Mouse (Mus musculus): ENCODE measurements at regions not wholly inside any gene's neighbourhood (a gene's known extent, or its start where the extent isn't known, plus 50 kb on each side); places are given as distances from the start of the nearest gene placed in this dataset.

DNA sequence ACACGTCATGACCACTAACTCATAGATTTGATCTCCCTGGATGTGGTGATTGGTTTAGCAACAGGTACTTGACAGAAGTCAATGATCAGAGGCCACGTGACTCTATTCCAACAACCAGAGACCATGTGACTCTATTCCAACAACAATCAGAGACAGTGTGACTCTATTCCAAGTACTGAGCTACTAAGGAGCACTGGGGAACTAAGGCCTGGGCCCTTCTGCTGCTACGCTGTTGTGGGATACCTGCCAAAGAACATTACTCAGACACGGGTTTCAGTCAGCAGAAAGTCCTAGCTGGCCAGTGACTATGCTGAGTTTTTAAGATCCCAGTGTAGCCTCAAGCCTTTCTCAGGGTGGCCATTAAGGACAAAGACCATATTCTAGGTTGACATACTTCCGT is 66.3 kb upstream of the Smndc1 start:
- Histone ChIP-seq H3K4me2 (ENCODE audit: low read depth) (no peak overlapping the region), H3K27me3 (ENCODE audit: control insufficient read depth, insufficient read depth, insufficient read length) (no peaks in the 10 kb centered on the region), H3ac (ENCODE audit: control insufficient read depth, insufficient read length) (no peak overlapping the region), H3K36me3 (ENCODE audit: control insufficient read depth, insufficient read depth) (no peaks in the 10 kb centered on the region), H3K4me3 (no peak overlapping the region), H3K79me2 (ENCODE audit: control insufficient read depth, insufficient read depth) (no peaks in the 10 kb centered on the region)
- TF ChIP-seq USF1 (IDR thresholded peaks at IDR 0.05; ENCODE audit: low read depth) = no peak
- no peak for TF ChIP-seq SRF (IDR thresholded peaks at IDR 0.05; ENCODE audit: control insufficient read depth, insufficient read length, low read depth)
- TF ChIP-seq E2F4 (IDR thresholded peaks at IDR 0.05; ENCODE audit: insufficient read depth) = no peak
- TF ChIP-seq CEBPB (IDR thresholded peaks at IDR 0.05; ENCODE audit: insufficient read depth, poor library complexity, severe bottlenecking) = no peak
- TF ChIP-seq MYOD1 (IDR thresholded peaks at IDR 0.05; ENCODE audit: control insufficient read depth in 1 of 3, insufficient read length in 2 of 3, low read depth in 2 of 3) = no peak
- TF ChIP-seq POLR2A (IDR thresholded peaks at IDR 0.05; ENCODE audit: insufficient read length, low read depth) = no peak
- TF ChIP-seq MYOG (IDR thresholded peaks at IDR 0.05; ENCODE audit: control insufficient read depth in 1 of 3, insufficient read depth in 1 of 3, insufficient read length in 2 of 3, low read depth in 2 of 3) = no peak
- no peak for TF ChIP-seq TCF12 (IDR thresholded peaks at IDR 0.05; ENCODE audit: insufficient read depth, poor library complexity, severe bottlenecking)
- no peak for TF ChIP-seq POLR2AphosphoS2 (IDR thresholded peaks at IDR 0.05; ENCODE audit: insufficient read length, low read depth)
- TF ChIP-seq MAX (IDR thresholded peaks at IDR 0.05; ENCODE audit: low read depth) = no peak
- no peak for TF ChIP-seq REST (IDR thresholded peaks at IDR 0.05; ENCODE audit: insufficient read depth, insufficient read length)
- TF ChIP-seq TCF3 (IDR thresholded peaks at IDR 0.05; ENCODE audit: insufficient read length, low read depth) = no peak

DNA sequence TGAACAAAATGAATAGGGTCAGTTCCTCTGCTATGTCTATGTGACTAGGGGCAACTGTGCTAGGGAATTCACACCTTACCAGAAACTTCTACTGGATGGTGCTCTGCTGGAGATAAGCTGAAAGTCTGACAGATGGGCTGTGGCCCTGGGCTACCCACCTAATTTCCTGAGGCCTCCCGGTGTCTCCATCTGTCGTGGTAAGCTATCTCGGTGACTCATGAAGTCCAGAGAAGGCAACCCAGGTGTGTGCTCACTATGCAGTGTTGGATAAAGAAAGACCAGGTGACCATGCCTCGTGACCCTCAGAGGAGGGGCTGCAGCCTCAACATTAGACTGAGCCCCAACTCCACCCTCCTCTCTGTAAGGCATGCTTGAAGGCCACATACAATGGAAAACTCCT is 64.2 kb upstream of the Smndc1 start:
- TF ChIP-seq POLR2A (IDR thresholded peaks at IDR 0.05; ENCODE audit: insufficient read length, low read depth) = no peak
- no peak for TF ChIP-seq SRF (IDR thresholded peaks at IDR 0.05; ENCODE audit: control insufficient read depth, insufficient read length, low read depth)
- no peak for TF ChIP-seq MYOG (IDR thresholded peaks at IDR 0.05; ENCODE audit: control insufficient read depth in 1 of 3, insufficient read depth in 1 of 3, insufficient read length in 2 of 3, low read depth in 2 of 3)
- no peak for TF ChIP-seq E2F4 (IDR thresholded peaks at IDR 0.05; ENCODE audit: insufficient read depth)
- TF ChIP-seq CEBPB (IDR thresholded peaks at IDR 0.05; ENCODE audit: insufficient read depth, poor library complexity, severe bottlenecking) = no peak
- TF ChIP-seq USF1 (IDR thresholded peaks at IDR 0.05; ENCODE audit: low read depth) = no peak
- TF ChIP-seq MYOD1 (IDR thresholded peaks at IDR 0.05; ENCODE audit: control insufficient read depth in 1 of 3, insufficient read length in 2 of 3, low read depth in 2 of 3) = no peak
- TF ChIP-seq TCF12 (IDR thresholded peaks at IDR 0.05; ENCODE audit: insufficient read depth, poor library complexity, severe bottlenecking) = no peak
- no peak for TF ChIP-seq REST (IDR thresholded peaks at IDR 0.05; ENCODE audit: insufficient read depth, insufficient read length)
- no peak for TF ChIP-seq MAX (IDR thresholded peaks at IDR 0.05; ENCODE audit: low read depth)
- H3K27me3 ChIP-seq (ENCODE audit: control insufficient read depth, insufficient read depth, insufficient read length) = no peaks in the 10 kb centered on the region
- no peak overlapping the region for H3ac ChIP-seq (ENCODE audit: control insufficient read depth, insufficient read length)
- no peaks in the 10 kb centered on the region for H3K36me3 ChIP-seq (ENCODE audit: control insufficient read depth, insufficient read depth)
- no peaks in the 10 kb centered on the region for H3K79me2 ChIP-seq (ENCODE audit: control insufficient read depth, insufficient read depth)
- H3K4me3 ChIP-seq = no peak overlapping the region
- no peak overlapping the region for H3K4me2 ChIP-seq (ENCODE audit: low read depth)

DNA sequence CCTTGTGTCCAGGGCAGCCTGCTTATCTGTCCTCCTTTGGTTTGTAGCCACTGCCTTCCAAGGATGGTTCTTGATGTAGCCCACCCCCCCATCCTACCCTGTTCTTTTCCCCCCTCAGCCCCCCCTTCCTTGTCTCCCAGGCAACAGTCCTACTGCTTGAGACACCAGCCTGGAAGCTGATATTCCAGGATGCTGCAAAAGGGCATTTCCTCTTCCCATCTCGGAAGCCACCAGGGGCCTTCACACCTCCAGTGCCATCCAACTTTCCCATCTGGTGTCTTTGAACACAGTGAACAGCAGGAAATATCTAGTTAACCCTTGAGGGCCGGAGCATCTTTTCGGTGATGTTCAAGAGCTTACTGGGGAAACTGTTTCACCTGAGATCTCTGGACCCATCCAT is 63.7 kb upstream of the Smndc1 start:
- Histone ChIP-seq H3K27me3 (ENCODE audit: control insufficient read depth, insufficient read depth, insufficient read length) (no peaks in the 10 kb centered on the region), H3ac (ENCODE audit: control insufficient read depth, insufficient read length) (no peak overlapping the region), H3K79me2 (ENCODE audit: control insufficient read depth, insufficient read depth) (no peaks in the 10 kb centered on the region), H3K4me2 (ENCODE audit: low read depth) (no peak overlapping the region), H3K36me3 (ENCODE audit: control insufficient read depth, insufficient read depth) (no peaks in the 10 kb centered on the region), H3K4me3 (no peak overlapping the region)
- TF ChIP-seq USF1 (IDR thresholded peaks at IDR 0.05; ENCODE audit: low read depth) = no peak
- TF ChIP-seq MYOG (IDR thresholded peaks at IDR 0.05; ENCODE audit: control insufficient read depth in 1 of 3, insufficient read depth in 1 of 3, insufficient read length in 2 of 3, low read depth in 2 of 3) = no peak
- no peak for TF ChIP-seq REST (IDR thresholded peaks at IDR 0.05; ENCODE audit: insufficient read depth, insufficient read length)
- TF ChIP-seq MYOD1 (IDR thresholded peaks at IDR 0.05; ENCODE audit: control insufficient read depth in 1 of 3, insufficient read length in 2 of 3, low read depth in 2 of 3) = no peak
- TF ChIP-seq TCF3 (IDR thresholded peaks at IDR 0.05; ENCODE audit: insufficient read length, low read depth) = no peak
- TF ChIP-seq TCF12 (IDR thresholded peaks at IDR 0.05; ENCODE audit: insufficient read depth, poor library complexity, severe bottlenecking) = no peak
- no peak for TF ChIP-seq SRF (IDR thresholded peaks at IDR 0.05; ENCODE audit: control insufficient read depth, insufficient read length, low read depth)
- no peak for TF ChIP-seq E2F4 (IDR thresholded peaks at IDR 0.05; ENCODE audit: insufficient read depth)
- TF ChIP-seq POLR2AphosphoS2 (IDR thresholded peaks at IDR 0.05; ENCODE audit: insufficient read length, low read depth) = no peak
- TF ChIP-seq MAX (IDR thresholded peaks at IDR 0.05; ENCODE audit: low read depth) = no peak
- no peak for TF ChIP-seq CEBPB (IDR thresholded peaks at IDR 0.05; ENCODE audit: insufficient read depth, poor library complexity, severe bottlenecking)
- TF ChIP-seq POLR2A (IDR thresholded peaks at IDR 0.05; ENCODE audit: insufficient read length, low read depth) = no peak

DNA sequence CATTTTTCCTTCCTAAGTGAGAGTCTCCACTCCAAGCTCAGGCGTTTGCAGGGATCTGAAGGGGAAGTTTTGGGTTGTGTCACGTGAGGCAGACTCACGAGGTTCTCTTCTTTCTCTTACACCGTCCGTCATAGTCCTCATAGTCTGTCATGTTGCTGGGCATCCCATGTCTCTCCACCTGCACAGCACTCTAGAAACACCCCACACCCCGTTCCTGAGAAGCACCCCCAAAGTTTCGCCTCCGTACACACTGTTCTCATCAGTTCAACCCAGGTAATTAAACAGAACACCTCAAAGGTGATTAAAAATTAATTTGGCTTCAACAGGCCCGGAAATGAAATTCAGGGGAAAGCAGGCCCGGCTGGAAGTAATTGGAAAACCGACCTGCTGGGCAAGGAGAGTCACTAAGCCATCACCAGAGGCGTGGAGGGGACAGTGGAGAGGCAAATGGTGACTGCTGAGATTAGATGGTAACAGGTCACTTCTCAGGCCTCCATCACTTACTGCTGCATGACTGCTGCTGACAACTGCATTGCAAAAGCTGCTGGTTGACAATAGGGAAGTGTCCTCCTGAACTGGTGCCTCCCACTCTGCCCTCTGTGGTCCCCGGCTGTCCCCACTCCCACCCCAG is 63.1 kb upstream of the Smndc1 start:
- H3K27me3 ChIP-seq (ENCODE audit: control insufficient read depth, insufficient read depth, insufficient read length) = no peaks in the 10 kb centered on the region
- H3K36me3 ChIP-seq (ENCODE audit: control insufficient read depth, insufficient read depth) = no peaks in the 10 kb centered on the region
- no peaks in the 10 kb centered on the region for H3K79me2 ChIP-seq (ENCODE audit: control insufficient read depth, insufficient read depth)
- no peak overlapping the region for H3K4me2 ChIP-seq (ENCODE audit: low read depth)
- TF ChIP-seq REST (IDR thresholded peaks at IDR 0.05; ENCODE audit: insufficient read depth, insufficient read length) = no peak
- TF ChIP-seq TCF3 (IDR thresholded peaks at IDR 0.05; ENCODE audit: insufficient read length, low read depth) = no peak
- no peak for TF ChIP-seq E2F4 (IDR thresholded peaks at IDR 0.05; ENCODE audit: insufficient read depth)
- no peak for TF ChIP-seq POLR2A (IDR thresholded peaks at IDR 0.05; ENCODE audit: insufficient read length, low read depth)
- no peak for TF ChIP-seq MYOD1 (IDR thresholded peaks at IDR 0.05; ENCODE audit: control insufficient read depth in 1 of 3, insufficient read length in 2 of 3, low read depth in 2 of 3)
- no peak for TF ChIP-seq MAX (IDR thresholded peaks at IDR 0.05; ENCODE audit: low read depth)
- no peak for TF ChIP-seq SRF (IDR thresholded peaks at IDR 0.05; ENCODE audit: control insufficient read depth, insufficient read length, low read depth)
- no peak for TF ChIP-seq POLR2AphosphoS2 (IDR thresholded peaks at IDR 0.05; ENCODE audit: insufficient read length, low read depth)
- no peak for TF ChIP-seq USF1 (IDR thresholded peaks at IDR 0.05; ENCODE audit: low read depth)
- no peak for TF ChIP-seq CEBPB (IDR thresholded peaks at IDR 0.05; ENCODE audit: insufficient read depth, poor library complexity, severe bottlenecking)
- TF ChIP-seq TCF12 (IDR thresholded peaks at IDR 0.05; ENCODE audit: insufficient read depth, poor library complexity, severe bottlenecking) = no peak
- TF ChIP-seq MYOG (IDR thresholded peaks at IDR 0.05; ENCODE audit: control insufficient read depth in 1 of 3, insufficient read depth in 1 of 3, insufficient read length in 2 of 3, low read depth in 2 of 3) = no peak
- H3K4me3 ChIP-seq = no peak overlapping the region
- no peak overlapping the region for H3ac ChIP-seq (ENCODE audit: control insufficient read depth, insufficient read length)
